Mouse (Mus musculus): ENCODE data around the gene Nfib.
A peak's percentile ranks its signal among the peaks of the same experiment; 100 is the strongest.

Gene Nfib

DNA sequence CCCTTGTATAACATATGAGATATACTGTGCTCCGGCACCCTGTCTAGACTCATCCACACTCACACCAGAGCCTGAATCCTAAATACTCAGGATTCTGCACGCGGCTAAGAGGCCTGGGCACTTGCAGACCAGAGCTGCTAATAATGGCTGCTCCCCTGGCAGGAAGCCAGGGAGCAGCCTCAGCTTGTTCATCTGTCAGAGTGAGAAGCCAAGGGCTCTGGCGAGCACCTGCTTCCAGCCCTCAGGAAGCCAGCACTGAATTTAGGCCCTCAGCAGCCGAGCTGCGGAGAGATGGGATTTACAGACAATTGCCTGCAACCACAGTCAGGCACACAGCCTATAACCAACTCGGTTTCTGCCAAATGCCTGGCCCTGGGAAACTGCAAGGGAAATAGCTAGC, 15.3 kb downstream of the Nfib start:
- DNase-seq, result peak in 1 of 2 experiments; percentile 35

DNA sequence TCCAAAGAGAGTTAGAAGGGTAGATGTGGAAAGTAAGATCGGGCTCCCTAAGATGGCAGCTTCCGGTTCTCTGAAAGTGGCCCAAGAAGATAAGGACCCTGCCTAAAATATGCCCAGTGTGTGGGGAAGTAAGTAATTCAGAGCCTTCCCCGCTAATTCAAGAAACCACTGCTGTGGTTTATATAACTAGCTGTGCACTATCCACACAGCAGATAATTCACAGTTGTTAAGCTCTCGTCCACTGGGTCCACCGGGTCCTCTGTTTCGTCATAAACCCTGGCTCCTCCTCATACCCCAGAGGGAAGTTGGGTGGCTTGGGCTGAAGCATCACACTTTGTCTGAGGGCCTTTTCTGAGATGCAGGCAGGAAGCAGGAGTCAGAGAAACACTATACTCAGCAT, 19.5 kb downstream of the Nfib start:
- no peak for DNase-seq

DNA sequence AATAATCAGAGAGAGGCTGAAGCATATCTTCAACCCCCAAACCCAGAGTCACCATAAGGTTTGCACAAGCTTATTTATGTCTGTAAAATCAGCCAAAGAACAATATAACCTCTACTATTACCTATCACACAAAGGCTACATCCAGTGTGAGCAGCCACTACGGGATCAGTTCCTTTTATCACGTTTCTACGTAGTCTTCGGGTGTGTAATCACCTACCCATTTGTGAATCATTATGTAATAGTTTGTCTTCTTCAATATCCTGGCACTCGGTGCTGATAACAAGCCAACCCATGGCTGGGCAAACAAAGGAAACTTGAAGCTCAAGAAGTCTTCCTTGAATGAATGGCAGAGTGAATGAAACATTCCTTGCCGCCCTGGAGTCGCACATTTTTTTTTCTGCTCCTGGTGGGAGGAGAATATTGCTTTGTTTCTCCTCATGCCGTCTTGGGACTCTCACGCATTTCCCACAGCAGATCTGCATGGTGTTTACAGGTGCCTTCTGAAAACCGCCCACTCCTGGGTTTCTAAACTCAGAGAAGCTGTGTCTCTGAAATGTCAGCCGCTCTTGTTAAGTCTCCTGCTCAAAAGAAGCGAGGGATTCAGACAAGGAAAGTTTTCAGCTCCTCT, 21.3 kb downstream of the Nfib start:
- no peak for DNase-seq

DNA sequence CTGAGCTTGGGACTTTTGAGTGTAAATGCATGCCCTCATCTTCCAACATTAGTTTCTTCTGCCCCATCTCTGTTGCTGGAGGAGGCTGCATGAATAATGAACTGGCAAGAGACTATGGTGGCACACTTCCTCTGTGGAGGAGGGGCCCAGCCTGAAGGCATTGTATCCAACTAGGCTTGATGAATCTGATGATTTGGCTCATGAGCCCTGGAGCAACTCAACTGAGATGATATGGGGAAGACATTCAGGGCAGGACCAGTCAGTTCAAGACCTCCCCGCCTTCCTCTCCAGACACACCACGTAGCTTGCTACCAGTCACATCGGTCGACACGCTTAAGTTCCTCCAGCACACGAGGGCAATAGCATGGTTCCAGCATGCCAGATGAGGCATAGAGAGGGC, 22.0 kb downstream of the Nfib start:
- no peak for DNase-seq

DNA sequence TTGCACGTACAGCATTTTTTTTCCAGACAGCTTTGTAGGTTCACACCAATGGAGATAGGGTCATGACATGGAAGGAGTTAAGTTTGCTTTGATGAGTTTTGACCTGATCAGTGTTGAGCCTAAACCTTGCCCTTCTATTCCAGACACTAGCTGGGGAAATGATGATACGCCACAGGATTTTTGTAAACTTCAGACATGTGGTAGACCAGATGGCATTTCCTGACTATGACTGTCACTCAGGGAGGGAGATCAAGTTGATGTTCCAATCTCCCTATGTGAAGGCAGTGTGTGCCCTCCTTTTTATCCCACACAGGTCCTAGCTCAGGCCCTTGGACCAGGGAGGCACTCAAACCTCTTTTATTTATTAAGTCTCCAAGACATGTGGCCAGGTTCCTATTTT, 29.4 kb downstream of the Nfib start:
- no peak for DNase-seq

DNA sequence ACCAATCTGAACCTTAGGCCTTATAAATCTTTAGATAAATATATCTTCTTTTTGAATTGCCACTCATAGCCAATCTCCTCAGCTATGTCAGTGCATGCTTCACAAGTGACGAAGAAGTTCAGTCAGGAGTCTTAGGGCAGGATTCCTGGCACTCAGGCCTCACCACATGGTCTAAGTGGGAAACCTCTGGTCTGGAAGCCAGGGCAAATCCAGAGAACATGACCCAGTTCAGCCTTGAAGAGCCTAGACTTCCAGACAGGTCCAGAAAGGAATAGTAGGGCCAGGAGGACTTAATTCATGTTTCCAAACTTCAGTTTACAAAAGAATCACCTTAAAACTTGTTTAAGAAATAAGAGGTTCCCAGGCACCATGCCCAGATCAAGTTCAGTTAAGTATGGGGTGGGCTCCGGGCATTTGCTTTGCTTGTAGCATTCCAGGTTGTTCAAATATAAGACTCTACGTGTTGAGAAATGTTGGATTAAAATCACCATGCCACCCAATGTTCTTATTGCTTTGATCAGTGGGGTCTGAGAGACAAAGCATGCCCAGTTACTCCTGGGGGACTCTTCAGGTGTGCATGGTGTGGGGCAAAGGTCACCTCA, 38.2 kb downstream of the Nfib start:
- no peak for DNase-seq

DNA sequence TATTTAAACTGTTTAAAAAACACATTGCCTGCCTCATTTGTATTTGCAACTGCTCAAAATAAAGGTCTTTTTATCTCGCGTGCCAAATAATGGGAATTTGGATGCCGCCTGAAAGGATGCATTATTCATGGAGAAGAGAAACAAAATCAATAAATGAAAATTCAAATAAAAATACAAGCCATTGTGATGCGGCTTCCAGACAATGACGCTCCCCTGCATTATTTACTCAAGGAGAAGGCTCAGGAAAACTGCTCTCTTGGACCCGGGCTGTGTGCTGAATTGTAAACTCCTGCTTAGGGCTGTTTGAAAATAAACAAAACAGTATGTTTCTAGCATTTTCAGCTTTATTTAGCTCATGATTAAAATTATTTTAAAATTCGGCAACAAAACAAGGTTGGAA, 41.1 kb downstream of the Nfib start:
- DNase-seq, result no peak

DNA sequence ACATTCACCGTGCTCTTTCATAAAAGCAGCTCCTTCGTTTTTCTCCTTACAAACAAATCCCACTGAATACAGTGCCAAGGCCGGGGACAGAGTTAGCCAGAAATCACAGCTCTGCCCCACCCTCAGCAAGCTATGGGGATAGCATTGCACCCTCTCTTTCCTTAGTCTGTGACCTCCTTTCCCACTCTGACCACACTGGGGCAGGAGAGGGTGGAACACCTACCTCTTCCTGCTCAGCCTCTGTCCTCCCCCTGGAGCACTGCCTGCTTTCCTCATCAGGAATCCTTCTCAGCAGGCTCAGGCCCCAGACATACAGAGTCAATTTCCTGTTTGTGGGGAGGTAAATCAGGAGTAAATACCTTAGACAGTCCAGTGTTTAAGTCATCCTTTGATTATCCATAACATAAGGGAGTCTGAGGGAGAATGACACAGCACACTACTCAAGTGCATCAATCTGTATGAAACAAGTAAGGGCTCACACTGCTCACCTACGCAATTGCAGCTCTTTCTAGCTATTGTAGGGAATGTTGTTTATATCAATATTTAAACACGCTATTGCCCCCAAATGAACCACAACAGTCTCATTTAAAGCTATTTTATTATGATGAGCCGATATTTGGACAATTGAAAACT, 41.7 kb downstream of the Nfib start:
- no peak for DNase-seq

DNA sequence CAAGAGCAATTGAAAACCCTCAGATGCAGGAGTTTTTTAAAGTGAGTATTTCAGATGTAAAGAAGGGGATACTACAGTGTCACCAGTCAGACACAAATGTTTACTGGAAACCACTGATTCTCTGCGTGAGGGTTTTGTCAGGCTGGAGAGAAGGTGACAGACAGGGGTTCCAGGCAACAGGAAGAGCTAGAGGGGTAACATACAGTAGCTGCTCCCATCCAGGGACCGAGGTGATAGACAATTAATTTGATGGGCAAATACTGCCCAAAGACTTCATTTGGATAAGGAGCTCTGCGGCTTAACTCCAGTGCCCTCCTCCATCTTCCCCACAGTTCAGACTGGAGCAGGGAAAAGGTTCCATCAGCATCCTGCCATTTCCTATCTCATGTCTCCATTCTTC, 42.9 kb downstream of the Nfib start:
- DNase-seq, result no peak

DNA sequence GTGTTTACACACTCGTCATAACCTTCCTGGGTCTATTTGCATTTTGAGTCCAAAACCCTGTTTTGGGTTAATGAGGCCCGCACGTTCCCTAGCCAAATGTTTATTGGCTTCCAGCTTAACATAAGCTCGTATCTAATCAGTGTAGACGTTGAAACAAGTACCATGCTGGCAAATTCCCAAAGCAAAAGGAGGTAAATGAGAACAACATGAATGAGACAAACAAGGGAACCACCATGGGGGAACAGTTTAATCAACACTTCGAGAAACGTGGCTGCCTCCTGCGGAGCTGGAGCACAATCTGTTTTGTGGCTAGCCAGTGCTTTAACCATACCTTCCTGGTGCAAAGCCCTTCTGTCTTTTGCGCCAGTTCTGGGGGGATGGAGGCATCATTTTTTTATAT, 43.3 kb downstream of the Nfib start:
- no peak for DNase-seq

DNA sequence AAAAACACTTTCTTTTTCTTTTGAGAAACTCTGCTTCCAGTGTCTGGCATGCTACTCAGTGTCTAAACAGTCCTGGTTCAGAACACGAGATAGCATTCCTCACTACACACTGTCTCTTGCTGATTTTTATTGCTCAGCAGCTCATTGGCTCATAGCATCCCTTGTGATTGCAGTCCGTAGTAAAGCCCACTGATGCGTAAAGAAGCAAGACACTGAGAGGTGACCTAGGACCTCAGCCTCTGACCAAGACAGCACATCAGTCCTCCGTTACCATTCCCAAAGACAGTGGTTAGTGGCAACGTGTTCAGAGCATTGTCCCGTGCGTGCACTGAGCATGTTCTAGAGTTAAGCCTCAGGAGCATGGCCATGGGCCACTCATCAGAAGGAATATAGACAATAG, 44.3 kb downstream of the Nfib start:
- no peak for DNase-seq

DNA sequence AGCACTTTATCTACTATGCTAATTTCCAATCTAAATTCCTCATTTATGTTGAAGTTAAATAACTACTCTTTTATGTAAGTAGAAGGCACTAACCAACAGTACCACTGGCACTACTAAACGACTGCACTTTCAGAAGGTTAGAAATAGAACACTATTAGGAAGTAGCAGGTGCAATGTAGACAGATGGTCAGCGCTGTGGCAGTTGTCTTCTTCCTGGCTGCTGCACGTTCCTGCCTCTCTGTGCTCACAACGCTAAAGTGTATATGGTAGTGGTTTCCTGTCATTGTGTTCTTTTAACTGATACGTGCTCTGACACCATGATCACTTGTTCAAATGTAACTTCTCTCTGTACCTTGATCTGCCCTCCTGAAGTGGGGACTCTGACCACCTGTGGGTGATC, 59.9 kb downstream of the Nfib start:
- DNase-seq, result no peak

DNA sequence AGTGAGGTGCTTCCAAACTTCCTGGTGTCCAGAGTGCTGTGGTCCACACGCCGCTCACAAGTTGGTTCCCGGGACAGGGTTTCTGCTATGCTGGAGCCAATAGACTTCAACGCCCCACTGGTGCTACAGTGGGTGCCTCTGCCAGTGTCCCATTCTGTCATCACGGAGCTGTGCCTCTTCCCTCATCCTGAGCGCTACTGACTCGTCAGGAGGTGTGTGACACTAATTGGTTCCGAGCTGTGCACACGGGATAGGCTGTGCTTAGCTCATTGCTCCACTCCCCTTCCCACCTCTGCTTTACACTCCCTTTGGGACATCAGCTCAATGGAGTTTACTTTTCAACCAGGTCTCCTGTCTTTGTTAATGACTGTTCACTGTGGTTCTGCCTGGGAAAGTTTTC, 60.8 kb downstream of the Nfib start:
- no peak for DNase-seq

DNA sequence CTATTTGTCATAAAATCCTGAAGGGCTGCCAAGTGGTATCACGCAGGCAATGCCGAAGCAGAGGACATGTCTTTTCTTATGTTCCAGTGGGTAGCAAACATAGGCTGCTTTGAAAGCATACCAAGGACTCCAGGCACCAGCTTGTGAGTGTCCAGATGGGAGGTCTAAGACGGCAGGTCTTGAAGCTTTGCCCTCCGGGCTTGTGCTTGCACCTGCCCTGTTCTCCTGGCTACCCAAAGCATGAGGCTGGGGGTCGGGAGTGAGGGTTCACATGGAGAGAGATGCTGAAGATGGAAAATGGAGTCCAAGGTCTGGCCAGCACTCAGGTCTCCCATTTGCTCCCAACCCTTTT, 61.8 kb downstream of the Nfib start:
- DNase-seq, result no peak

DNA sequence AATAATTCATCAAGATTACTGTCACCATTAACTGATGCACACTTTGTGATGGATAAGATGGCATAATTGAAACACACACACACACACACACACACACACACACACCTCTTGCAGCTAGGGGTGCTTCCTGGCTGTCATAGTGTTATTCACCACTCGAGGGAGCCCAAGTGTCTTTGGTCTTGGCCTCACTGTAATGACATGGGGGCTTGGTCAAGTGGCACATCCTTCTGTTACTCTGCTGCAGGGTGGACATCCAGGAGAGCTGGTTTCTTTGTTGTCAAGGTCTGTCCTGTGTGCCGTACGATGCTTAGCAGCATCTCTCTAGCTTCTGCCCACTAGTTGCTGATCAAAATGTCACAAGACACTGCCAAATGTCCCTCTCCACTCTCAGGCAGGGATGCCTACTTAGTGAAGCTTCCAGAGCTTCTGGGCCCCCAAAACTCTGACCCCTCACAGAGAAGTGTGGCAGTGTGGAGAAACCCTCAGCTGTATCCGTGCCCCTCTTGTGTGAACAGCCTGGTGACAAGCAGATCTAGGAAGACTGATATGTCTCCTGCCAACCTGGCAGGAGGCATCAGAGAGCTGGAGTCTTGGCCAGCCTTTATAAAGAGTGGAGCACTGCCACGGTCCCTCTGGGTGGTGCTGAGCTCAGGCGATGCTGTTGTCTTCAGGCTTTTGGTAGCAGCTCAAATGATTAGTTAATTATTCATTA, 62.4 kb downstream of the Nfib start:
- peak in 1 of 2 experiments; percentile 17 for DNase-seq

DNA sequence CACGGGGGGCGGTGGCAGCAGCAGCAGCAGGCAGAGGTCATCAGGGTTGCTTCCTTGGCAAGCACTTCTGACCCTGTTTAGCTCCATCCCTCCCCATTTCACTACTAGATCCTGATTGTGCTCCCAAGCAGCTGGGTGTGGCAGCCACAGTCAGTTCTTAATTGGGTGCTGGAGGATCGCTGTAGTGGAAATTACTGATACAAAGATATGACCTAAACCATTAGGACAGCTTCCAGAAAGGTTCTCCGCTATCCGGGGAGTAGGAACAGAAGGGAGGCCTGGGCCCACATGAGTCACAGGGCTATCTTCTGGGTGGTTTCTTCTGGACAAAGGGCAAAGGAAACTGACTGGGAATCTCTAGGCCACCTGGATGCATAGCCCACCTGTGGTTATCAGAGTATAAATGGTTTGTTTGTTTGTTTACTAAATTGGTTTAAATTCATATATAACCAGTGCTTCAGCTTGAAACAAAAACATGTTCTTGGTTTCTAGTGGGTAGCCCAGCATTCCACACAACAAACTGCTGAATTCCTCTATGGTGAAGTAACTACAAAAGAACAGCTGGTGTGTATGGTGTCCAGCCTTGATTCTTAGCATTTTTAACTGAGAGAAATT, 64.4 kb downstream of the Nfib start:
- no peak for DNase-seq

DNA sequence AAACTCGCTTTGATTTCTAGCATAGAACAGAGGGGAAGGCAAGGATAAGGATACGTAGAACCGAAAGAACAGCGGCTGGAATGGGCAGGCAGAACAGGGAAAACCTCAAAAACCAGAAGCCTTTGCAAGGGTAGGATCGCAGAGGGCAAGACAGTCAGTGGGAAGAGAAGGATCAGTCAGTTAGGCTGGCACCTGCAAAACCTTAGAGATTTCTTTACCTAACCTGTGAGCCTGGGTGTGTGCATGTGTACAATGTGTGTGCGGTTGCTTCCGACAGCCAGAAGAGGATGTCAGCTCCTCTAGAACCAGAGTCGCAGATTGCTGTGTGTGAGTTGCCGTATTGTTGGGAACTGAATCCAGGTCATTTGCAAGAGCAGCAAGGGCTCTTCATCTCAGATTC, 67.3 kb downstream of the Nfib start:
- DNase-seq, result no peak

DNA sequence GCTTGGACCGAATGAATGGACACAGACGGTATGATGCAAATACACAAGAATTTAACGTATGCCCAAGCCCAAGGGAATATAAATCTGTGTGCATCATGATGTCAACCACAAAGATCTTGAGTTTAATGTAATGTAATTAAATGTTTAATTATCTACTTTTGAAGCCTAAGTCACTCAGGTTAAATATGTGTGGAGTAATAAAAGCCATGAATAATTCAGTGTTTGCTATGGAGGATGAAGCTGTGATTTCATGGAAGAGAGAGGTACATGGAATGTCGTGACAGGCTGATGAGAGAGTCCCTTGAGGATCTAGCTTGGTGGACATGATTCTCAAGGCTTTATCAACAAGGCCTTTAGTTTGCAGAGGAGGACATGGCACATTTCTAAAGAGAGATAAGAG, 67.9 kb downstream of the Nfib start:
- no peak for DNase-seq

DNA sequence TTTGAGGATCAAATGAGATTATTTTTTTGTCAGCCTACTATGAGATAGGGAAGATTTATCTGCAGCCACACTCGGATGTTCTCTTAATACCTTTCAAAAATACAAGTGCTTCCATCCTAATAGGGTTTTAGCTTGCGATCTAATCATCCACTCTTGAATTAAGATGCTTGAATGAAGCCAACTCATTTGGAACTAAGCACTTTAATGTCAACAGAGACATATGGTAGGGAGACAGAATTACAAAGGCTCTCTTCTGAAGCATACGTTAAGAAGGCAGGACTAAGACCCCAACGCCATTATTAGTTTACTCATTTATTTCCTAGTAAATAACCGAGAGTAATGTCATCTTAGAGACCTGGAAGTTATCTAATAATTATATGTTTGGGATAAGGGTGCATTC, 68.9 kb downstream of the Nfib start:
- DNase-seq, result no peak

DNA sequence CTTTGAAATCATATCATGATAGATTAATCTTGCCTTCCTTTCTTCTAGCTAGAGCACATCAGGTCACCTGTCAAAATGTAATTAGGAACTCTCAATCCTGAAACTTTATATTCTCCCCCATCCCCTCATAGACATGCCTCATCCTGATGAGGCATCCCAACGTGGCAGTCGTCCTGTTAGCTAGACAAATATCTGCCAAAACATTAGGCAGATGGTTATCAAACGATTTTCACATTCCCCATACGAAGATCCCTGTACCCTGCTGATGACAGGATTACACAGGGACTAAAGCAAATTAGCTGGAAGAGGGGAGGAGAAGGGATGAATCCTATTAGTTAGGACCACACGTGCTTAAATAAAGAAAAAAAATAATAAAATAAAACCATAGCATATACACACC, 69.7 kb downstream of the Nfib start:
- no peak for DNase-seq

DNA sequence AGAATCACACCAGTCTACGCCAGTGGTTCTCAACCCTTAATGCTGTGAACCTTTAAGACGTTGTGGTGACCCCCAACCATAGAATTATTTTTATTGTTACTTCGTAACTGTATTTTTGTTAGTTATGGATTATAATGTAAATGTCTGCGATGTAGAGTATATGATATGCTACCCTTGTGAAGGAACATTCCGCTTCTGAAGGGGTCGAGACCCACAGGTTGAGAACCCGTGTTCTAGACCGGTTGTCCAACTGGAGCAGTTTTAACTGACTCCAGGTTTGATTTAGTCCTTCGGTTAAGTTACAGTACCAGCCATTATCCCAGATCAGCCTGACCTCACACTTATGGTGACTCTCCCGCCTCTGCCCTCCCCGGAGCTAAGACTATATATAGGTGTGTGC, 70.4 kb downstream of the Nfib start:
- DNase-seq, result no peak

DNA sequence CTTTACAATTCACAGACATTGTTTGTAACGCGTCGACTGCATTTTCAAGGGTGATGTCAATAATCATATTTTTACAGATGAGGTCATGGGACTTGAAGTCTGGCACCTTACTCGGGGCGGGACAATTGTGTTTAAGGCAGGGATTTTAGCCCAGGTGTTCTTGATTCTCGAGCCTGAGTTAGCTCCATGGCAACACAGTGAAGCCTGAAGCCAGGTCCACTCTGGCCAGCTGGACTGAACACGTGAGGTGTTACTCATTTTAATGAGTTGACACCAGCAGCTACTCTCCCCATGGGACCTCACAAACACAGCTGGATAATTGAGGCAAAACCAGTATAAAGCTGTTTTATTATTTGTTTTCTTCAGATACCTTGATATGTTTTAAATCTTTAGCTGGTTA, 71.2 kb downstream of the Nfib start:
- no peak for DNase-seq

DNA sequence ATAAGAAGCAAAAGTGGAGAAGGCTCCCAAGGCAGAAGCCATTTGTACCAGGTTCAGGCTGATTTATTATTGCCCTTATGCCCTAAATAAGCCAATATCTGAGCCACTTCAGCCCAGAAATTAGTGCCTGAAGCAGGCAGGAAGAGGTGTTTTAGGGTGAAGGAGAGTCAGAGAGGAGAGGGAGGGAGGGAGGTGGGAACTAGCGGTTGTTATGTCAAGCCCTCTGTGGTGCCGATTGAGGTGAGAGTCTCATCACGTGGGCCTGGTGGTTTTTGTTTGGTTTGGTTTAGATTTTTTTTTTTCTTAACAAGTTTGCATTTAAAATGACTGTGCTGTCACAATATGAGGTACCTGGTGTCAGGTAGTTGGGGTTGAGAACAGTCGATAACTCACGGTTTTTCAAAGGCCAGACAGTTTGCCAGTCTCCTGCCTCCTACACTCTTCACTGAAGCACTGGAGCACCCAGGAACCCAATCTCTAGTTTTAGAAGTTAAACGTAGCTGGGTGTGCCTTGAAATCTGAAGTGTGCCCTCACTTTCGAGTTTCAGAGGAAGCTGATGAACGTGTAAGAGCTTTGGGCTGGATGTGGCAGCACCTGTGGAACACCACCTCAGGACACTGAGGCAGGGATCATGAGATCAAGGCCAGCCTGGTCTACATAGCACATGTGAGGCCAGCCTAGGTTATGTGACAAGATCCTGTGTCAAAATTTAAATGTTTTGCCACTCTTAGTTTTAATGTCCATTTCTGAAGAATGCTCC, 81.1 kb downstream of the Nfib start:
- no peak for DNase-seq
